Mouse (Mus musculus): ENCODE results near the gene Skida1. TPM values are rescaled to one million over a fixed set of nuclear protein-coding genes. Genes with fewer than 3 reads are reported as not detected.
A peak's percentile ranks its signal among the peaks of the same experiment; 100 is the strongest.

Skida1 gene
- total RNA-seq, 2 experiments from 2014 or later = 15.6 to 16.0 TPM

DNA sequence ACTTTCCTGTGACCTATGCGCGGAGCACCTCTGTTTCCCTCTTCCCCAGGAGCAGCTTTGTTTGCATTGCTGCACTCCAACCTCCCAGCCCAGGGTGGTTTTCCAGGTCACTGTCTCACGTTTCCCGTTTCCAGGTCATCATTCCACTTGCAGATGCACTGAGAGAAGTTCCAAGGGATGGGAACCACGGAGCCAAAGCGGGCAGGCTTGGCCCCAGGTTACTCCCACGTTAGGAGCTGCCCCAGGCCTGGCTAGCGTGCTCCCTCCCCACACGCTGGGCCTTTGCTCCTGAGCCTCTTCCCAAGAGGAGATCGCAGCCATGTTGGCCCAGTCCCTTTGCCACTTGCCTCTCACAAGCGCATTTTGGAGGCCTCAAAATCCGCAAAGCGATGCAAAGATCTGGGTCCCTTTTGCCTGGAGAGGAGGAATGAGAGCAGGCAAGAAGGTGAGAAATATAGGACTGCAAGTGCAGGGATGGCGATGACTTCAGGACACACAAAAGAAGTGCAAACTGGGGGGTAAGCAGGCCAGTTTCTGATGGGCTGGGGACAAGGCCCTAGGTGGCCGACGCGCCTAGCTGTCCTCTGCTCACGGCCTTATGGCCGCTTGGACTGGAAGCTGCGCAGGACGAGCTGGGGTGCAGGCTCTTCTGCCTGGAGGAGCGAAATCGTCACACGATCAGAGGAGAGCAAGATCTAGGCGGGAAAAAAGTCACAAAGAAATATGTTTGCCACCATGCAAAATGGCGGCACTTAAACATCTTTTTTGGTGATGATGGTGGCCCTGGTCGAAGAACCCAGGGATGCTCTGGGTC, 8.3 kb downstream of the Skida1 start:
- DNase-seq (ENCODE audit: low spot score in 2 of 2) = no peak

DNA sequence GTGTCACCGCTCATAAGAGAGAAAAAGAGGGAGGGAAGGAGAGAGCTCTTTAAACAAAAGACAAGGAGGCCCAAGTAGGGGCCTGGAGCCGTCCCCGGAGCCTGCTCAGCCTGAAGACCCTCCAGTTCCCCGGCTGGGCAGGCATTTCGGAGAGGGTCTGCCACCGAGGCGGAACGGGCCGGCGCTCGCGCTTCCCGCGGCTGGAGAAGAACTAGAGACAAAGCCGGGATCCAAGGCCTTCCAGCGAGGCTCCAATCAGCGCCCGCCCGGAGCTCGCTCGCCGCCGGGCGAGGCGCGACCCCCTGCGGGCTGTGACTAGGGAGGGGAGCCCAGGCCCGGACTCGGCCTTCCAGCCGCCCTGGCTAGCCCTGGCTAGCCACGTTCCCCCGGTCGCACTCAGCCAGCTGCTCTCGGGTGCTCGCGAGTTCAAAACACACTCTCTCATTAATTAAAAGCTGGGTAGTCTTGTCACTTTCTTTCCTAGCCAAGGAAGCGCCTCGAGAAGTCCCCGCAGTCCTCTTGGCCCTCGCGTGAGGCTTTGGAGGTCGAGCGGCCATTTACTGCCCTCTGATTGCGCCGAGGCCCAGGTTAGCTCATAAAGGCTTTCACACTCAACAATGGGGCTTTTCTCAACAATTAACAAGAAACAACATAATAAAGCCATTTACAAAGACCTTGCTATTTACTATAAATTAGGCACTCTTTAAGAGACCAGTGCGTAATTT, 9.1 kb downstream of the Skida1 start:
- DNase-seq (ENCODE audit: low spot score in 2 of 2) = no peak

DNA sequence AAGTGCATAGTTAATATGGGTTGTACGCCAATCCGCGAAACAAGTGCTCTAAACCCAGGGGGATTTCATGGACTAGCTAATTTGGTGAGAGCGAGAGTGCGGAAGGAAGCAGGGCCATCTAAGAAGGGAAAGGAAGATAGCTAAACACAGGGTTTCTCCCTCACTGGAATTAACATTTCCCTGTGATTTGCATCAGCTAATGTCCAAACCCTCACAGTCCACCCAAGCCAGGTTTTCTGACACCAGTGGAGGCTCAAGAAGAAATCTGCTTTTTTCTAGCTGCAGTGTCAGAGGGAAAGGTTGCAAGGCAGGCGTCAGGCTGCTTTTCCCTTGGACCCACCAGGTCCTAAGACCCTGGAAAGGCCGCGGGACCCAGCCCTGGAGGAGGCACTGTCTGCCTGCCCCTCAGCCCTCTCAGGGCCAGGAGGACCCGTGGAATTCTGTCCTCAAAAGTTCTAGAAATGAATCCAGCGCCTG, 9.9 kb downstream of the Skida1 start:
- DNase-seq (ENCODE audit: low spot score in 2 of 2) = no peak

DNA sequence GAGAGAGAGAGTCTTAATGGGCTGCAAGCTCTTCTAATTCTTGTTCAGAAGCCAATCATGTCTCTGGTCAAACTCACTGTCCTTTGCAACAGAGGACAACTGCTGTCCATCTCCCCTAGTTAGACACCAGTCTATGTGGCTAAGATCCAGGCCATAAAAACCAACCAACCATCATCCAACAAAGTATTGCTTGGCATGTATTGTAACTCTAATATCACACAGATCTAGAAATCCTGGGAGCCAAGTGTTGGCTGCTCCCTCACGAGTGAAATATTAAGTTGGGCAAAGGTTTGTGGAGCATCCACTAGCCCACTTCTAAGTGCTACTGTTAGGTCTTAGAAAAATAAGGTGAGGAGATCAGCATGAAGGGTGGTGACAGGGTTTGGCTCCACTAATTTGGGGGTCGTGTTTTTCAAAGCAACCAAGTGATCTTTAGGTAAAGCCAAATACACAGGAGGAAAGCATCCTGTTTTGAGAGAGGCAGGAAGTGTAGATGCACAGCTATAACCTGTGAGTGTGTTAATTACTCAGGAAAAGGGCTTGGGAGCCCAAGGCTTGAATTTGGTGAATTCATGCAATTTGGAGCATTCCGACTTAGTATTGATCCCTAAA, 10.6 kb downstream of the Skida1 start:
- DNase-seq (ENCODE audit: low spot score in 2 of 2) = no peak

DNA sequence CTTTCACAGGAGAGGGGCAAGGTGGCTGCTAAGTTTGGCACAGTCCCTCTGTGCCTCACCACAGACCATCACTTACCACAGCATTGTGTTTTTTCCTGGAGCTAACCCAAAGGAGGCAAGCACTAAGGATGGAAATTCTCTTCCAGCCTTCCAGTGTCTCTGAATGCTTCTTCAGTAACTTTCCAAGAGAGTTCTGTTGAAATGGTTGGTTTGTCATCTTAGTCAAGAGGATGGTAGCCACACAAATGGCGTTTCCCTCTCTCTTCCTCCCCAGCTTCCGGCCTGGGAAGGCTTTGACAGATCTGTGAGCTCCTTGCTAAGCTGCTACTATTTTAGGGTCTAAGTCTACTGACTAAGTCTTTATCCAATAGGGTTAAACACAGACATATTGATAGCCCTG, 11.4 kb downstream of the Skida1 start, which contains the start of gene A930004D18Rik:
TSS of gene A930004D18Rik (minus strand) at position 247 of the 400 bp plus-strand sequence.
- DNase-seq (ENCODE audit: low spot score in 2 of 2) = no peak

DNA sequence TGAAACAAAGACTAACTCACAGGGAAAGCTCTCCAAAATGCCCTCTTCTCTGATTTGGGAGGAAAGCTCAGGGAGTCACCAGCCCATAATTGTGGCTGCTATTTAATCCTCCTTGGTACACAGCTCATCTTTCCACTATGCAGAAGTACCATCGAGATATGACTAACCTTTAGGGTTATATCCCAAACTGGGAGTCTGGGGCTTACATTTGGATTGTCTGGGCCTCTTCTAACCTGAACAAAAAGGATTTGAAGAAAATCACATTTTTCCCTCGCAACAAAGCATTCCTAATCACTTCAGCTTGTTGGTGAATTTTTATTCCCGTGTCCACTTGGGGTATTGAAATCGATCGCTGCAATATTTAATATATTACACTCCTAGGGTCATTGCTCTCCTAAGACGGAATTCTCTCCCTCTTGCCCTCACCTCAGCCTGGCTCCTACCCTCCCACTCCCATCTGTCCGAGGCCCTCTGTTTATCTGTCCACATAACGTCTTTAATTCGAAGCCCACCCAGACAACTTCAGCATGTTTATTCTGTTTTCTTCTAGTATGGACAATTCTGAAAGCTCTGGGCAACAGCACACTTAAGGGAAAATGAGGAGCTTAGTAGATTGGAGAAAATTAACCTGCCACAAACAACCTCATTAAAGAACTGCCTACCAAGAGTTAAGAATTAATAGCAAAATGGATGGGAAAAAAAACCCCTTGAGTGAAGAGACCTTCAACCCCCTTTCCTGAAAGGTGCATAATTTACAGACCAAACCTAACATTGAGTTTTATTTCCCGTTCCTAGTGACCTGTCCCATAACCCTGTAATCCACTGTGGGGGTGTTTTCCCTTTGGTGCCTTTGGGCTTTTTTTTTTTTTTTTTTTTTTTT, 14.2 kb downstream of the Skida1 start:
- DNase-seq (ENCODE audit: low spot score in 2 of 2) = no peak

DNA sequence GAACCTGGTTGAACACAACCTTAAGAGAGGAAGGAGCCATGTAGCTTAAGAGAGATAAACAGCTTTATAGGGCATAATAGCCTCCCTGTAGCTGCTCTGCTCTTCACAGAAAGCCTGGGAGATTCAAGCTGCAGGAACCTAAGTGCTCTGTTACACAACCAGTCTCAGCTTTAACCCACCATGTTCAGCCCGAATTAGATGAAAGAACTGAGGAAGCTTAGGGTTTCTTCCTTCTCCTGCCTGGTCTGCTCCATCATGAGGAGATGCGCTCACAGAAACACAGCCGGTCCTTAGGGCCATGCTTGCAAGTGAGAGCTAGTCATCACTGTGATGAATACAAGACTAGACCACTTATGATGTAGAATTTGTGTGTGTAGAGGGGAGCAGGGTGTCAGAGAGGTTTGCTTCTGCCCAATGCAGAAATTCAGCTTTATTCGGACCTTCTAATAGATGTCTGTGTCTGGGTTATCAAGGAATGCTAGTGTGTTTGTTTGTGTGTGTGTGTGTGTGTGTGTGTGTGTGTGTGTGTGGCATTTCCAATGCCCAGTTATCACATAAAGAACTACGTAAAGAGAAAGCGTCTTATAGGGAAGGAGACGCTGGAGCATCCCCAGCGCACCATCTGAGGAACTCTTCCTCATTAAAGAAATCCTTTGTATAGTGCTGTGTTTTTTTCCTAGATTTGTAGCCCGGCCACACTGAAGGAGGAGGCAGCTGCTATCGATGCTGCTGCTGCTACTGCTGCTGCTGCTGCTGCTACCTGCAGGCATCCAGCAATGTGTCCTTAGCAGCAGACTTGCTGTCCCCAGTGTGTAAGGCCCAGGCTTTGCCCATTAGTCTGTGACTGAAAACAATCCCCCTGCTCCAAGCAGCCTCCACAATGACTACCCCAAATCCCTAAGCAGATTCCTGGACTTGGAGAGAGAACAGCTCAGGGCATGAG, 15.4 kb downstream of the Skida1 start:
- no peak for DNase-seq (ENCODE audit: low spot score in 2 of 2)

DNA sequence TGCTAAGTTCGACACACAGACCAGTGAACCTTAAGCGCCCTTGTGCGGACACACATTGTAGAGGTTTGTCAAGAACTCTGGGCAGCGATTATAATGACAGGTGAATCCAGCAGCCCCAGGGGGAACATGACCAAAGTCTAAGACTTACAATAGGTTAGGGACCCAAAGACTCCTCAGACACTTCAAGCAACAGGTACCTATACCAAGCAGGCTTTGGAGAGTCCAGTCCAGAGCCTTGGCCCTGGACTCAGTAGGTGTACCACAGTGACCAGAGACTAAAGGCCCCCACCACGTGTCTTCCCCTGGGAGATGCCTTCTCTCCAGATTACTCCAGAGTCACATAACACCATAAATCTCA, 16.3 kb downstream of the Skida1 start:
- DNase-seq (ENCODE audit: low spot score in 2 of 2) = no peak

DNA sequence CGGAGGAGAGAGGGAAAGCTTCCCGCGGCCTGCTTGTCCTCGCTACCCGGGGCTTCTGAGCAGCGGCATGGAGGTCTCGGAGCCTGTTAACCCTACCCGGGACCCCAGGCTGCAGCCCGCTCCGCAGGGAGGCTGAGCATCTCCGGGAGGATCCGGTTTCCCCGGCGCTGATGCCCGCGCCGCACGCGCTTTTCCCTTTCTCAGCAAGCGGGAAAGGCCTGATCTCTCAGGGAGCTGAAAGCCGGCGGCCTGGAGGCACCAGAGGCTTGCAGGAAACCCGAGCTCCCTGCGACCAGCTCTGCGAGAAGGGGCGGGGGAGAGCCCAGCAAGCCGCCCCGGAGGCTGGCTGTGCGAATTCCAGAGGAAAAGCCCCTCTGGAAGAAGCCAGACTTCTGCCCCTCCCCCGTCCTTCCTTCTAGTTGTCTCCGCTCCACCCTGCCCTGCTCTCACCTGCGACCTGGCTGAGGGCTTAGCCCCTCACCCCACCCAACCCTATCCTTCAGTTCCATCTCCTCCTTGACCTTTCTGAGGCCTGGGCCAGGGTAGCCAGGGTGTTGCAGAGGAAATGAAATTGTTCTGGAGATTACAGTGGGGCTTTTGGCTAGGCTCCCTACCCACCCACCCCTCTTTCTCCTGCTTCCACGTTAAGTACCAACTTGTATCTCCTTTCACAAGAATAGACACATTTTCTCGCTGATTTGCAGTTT, 16.9 kb downstream of the Skida1 start:
- DNase-seq (ENCODE audit: low spot score in 2 of 2) = no peak

DNA sequence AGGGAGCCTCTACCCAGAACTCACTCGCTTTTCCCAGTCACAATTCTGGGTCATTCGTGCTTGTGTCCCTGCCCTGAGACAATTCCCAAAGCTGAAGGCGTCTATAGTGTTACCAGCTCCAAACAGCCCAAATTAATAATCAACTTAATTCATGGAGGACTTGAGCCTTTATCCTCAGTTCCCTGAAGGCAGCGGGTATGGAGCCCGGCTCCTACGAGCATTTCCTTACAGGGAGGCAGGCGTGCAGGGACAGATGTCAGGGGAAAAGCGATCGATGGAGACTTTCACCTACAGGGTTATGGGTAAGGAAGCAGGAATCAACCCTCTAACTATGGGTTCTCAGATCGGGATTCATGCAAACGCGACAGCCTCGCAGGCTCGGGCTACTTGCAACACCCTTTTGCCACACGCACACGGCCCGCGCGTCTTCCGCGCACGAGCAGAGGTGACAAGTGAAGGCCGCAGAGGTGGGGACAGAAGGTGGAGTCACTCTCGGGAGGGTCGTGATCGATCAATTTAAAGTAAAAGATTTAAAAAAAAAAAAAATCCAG, 17.5 kb downstream of the Skida1 start:
- peak in 1 of 2 experiments; percentile 60 for DNase-seq (ENCODE audit: low spot score in 2 of 2)

DNA sequence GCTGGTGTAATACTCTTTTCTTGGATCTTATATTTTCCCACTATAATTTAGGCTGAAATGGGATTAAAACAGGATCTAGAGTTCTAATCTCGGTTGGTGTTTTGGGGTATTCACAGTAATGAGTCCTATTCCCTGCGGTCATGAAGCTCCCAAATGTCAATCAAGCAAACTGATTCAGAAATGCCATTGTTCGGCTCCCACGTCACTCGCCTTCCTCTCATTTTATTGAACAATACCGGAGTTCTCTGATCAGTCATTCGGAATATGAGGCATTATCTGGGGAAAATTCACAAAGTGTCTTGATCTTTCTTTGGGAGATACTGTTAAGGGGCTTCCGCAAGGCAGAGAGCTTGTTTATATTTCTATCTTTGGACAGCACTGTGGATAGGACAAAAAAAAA, 18.3 kb downstream of the Skida1 start:
- no peak for DNase-seq (ENCODE audit: low spot score in 2 of 2)

DNA sequence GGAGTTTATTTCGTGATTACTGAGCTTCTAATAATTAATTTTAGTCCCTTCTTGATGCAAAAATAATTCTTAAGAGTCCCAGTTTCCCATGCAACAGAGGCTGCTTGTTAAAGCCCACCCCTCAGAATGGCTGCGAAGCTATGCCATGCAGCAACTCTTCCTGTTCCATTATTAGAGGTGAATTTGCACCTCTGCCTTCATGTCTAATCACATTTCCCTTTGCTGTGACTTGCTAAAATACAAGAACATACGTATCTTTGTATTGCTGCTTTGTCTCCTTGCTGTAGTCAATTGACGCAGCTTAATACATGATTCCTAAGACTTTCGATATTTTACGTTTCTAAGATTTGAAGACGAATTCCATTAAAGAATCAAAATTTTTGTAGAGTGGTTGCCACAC, 19.2 kb downstream of the Skida1 start:
- DNase-seq (ENCODE audit: low spot score in 2 of 2) = no peak

DNA sequence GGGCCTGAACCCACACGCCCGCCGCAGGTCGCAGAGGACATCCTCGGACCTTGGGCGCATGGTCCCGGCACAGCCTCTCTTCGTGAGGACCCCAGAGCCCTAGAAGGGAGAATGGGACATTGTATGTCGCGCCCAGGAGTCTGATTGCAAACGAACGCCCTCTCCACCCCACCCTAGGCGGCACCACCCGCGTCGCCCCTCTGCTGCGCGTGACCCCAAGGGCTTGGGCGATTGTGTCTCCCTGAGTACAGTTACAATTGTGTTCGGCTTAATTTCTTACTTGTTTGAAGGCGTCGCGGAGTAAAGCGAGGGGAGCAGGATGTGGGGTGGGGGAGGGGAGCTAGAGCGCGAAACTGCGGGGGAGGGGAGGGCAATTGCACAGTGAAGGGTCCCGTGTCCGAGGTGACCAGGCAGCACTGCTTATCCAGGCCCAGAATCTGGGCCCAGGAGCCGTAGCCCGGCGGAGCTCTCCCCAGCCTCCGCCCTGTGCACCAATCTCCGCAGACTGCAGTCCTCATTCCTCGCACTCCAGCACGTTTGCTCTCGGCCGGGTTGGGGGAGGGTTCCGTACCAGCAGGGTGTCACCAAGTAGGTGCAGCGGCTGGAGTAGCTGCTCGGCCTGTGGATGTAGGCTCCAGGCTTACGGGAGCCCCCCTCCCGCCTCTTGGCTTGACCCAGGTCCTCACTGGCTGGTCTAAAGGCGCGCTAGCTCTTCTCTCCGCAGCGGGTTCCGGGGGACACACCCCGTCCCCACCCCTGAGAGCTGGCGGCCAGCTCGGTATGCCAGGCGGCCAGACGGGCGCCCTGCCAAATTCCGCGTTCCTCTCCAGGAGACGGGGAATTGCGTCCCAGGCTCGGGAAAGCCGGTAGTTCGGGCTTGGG, 20.5 kb downstream of the Skida1 start:
- peak; percentile 84 for DNase-seq (ENCODE audit: low spot score in 2 of 2)

DNA sequence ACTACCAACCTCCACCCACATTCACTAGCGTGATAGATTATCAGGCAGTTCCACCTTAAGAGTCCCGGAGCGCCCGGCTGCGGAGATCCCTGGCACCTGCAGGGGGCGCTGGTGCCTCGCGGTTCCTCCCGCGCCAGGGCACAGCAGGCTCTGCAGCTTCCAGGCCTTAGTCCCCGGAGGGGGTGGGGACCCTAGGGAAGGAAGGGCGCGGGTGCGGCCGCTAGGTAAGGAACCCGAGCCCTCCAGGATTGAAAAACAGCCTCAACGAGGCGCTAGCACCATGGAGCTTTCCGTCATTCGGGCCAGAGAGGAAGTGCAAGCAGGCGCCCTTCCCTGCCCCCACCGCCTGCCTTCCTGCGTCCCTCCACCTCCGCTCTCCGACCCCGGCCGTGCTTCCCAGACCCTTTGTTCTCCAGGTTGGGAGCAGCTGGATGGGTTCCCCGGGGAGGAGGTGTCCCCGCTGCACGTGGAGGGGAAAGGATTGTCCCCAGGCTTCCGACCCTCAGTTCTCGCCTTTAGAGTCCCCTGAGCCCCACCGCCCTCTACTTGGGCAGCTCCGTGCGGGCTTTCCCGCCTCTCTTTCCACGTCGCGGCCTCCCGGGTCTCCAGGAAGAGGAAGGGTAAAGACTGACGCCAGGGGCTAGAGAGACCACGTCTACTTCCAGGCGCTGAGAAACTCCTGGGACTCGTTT, 21.3 kb downstream of the Skida1 start:
- peak; percentile 92 to 97 for DNase-seq (ENCODE audit: low spot score in 2 of 2)

DNA sequence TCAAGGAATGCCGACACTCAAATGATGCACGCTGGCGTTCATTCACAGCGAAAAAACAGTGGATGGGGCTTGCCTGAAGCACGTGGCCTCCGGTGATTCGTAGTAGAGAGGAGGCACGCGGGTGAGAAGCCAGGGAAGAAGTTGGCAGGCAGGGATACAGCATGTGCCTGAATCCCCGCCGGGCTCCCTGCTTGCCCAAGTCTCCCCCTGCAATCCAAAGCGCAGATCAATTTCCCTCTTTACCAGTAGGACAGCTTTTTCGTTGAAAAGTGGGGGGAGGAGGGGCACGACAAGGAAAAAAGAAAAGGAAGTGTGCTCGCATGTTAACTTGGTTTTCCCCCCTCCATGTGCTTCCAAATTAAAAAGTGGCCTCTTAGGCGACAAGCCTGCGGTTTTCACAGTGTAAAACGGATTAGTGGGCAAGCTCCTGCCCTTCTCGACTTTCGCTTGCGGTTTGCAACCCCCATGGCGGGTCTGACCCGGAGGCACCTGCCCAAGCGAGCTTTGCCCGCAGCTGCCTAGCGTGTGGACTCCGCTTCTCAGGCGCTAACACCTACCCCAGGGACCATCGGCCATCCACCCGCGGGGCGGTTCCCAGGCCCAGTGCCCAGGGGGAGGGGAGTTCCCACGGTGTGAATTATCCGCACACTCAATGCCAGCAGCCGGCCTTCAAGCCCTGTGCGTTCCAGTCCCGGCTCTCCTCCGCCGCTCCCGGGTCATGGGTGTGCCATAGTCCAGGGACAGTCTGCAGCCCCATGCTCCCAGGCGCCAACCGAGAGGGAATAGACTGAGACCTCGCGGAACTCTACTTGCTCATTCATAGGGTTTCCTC, 22.5 kb downstream of the Skida1 start:
- peak in 1 of 2 experiments; percentile 50 for DNase-seq (ENCODE audit: low spot score in 2 of 2)

DNA sequence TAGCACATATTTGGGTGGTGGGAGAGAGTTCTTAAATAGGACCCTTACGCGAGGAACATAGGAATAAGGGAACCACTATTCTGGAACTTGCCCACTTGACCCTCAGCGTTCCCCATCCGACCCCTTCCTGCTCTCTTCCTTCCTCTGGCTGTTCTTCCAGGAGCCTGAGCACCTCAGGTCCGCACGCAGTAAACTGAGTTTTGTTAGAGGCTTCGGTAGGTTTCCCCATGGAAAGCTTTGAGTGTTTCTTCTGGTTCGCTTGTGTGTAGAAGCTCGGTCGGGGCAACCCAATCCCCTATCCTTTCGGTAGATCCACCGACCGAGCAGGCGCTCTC, 23.1 kb downstream of the Skida1 start:
- no peak for DNase-seq (ENCODE audit: low spot score in 2 of 2)

DNA sequence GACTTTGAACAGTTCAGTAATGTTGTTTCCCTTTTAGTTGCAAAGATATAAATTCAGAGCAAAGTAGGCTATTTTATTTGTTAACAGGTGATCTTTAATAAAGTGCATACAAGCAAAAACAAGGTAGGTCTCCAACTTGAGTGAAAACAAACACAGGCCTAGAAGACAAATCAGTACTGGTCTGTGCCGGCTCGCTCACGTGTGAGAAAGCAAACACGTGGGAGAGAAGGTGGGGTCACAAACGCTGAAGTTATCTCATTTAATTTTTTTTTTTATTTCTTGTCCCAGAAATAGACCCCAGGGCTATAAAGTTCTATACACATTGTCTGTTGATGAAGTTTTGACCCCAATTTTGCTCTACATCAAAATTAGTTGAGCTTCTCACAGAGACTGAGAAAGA, 23.7 kb downstream of the Skida1 start:
- DNase-seq (ENCODE audit: low spot score in 2 of 2) = no peak
